Mouse (Mus musculus): ENCODE results near the gene Bcas1.

DNA sequence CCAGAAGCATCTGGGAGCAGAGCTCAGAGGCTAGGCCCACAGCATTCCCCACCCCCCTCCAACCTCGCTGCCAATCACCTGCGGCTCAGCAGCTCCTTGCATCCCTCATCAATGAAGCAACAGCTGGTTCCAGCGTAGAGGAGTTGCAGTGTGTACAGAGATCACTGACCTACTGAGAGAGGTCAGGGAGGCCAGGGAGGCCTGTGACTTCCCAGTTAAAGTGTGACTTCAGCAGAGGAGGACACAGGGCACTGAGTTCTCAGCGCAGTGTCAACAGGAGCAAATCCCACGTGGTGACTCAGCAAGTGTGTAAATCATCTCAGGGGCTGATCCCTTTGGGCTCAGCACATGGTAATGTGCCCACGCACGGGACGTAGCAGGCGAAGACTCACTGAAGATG is 32.2 kb upstream of the Bcas1 start:
- TF ChIP-seq TAL1 (conservative IDR thresholded peaks at IDR 0.05; ENCODE audit: low read depth, low read length) (no peak), CTCF (IDR thresholded peaks at IDR 0.05; ENCODE audit: low read depth, low read length) (no peak), POLR2AphosphoS5 (IDR thresholded peaks at IDR 0.05; ENCODE audit: insufficient replicate concordance, low read depth, low read length) (no peak)

Data from G1E (cell line).